Mouse (Mus musculus) small intestine, adult 2 months (tissue): ENCODE measurements around the gene Urad. TPM values are rescaled to one million over a fixed set of nuclear protein-coding genes. Genes with fewer than 3 reads are reported as not detected.

ENCODE experiments used
- H3K27ac ChIP-seq: fragments of 200-500 bp; 2 replicates; pipeline ENCODE4 v1.5.1; 2012; ENCODE audit warnings: low read depth, low read length, control low read depth, inconsistent platforms; ENCODE audit not compliant: insufficient read depth
- H3K27me3 ChIP-seq: fragments of 200-500 bp; 2 replicates; pipeline ENCODE4 v1.6.1; 2012; ENCODE audit warnings: mild to moderate bottlenecking, moderate library complexity, low read length, inconsistent platforms; ENCODE audit not compliant: control insufficient read depth, insufficient read depth
- H3K36me3 ChIP-seq: fragments of 200-500 bp; 2 replicates; pipeline ENCODE4 v1.6.1; 2012; ENCODE audit warnings: mild to moderate bottlenecking, low read length, control low read depth, inconsistent platforms; ENCODE audit not compliant: control insufficient read depth, insufficient read depth
- H3K4me1 ChIP-seq: fragments of 200-500 bp; 2 replicates; pipeline ENCODE4 v1.6.1; 2012; ENCODE audit warnings: low read length, inconsistent platforms, mixed read lengths; ENCODE audit not compliant: control insufficient read depth, insufficient read depth, insufficient read length
- H3K4me3 ChIP-seq: fragments of 200-500 bp; 2 replicates; pipeline ENCODE4 v1.5.1; 2012; ENCODE audit warnings: low read depth, mild to moderate bottlenecking, control low read depth, inconsistent platforms, low read length, moderate library complexity
- CTCF ChIP-seq: fragments of 200-500 bp; IDR thresholded peaks from 2 replicates; pipeline ENCODE4 v1.5.1; 2012; ENCODE audit warnings: low read depth, mild to moderate bottlenecking, control low read depth, inconsistent platforms, low read length, moderate library complexity, mixed read lengths; ENCODE audit not compliant: insufficient replicate concordance, insufficient read length; ENCODE audit errors: extremely low read depth
- POLR2A ChIP-seq: fragments of 200-500 bp; IDR thresholded peaks from 2 replicates; pipeline ENCODE4 v1.6.1; 2012; ENCODE audit warnings: low read depth, mild to moderate bottlenecking, control low read depth, inconsistent platforms, low read length, moderate library complexity
- WGBS: fragments of 180-500 bp; shearing (Covaris S2); methylation state at CpG from one replicate; pipeline ENCODE4 v1.1.7; 2018; 5-methylcytosine and 5-hydroxymethylcytosine counted together
- polyA plus RNA-seq: library from polyadenylated mRNA; depleted of rRNA; stranded (reverse); fragments of >200 nt; gene quantifications from 2 replicates; pipeline ENCODE4 v1.2.3, GENCODE M21; 2012

The Urad gene
- polyA plus RNA-seq, 1 experiment: 4.7 TPM

GRCm38 (mm10) chr5:147299255-147300000 lies 22.8 kb downstream of the Urad start:
- Histone ChIP-seq H3K4me3 (peak overlapping the region; percentile 51), H3K4me1 (peaks cover 4% of the 10 kb centered on the region), H3K36me3 (peaks cover 29% of the 10 kb centered on the region), H3K27me3 (no peaks in the 10 kb centered on the region), H3K27ac (peak overlapping the region; percentile 91)
- TF ChIP-seq POLR2A (no peak; the same call in 1 of the 2 replicates), CTCF (peak; percentile 77)
- 2% methylated on average over 41 of the region's 41 CpGs for WGBS

GRCm38 (mm10) chr5:147297249-147297648 lies 25.0 kb downstream of the Urad start:
- TF ChIP-seq CTCF (no peak), POLR2A (no peak)
- H3K4me3 ChIP-seq: no peak overlapping the region
- H3K27ac ChIP-seq: no peak overlapping the region
- peaks cover 20% of the 10 kb centered on the region for H3K36me3 ChIP-seq
- WGBS: 45% methylated on average over 5 of the region's 5 CpGs
- no peaks in the 10 kb centered on the region for H3K27me3 ChIP-seq
- peaks cover 12% of the 10 kb centered on the region for H3K4me1 ChIP-seq

- TF ChIP-seq POLR2A (no peak), CTCF (peak; percentile 73)
- peak overlapping the region; percentile 82 for H3K27ac ChIP-seq
Measured at GRCm38 (mm10) chr5:147294121-147294520, 28.1 kb downstream of the Urad start.

GRCm38 (mm10) chr5:147293127-147293910 lies 28.9 kb downstream of the Urad start:
- no peaks in the 10 kb centered on the region for H3K27me3 ChIP-seq
- H3K4me1 ChIP-seq: peaks cover 12% of the 10 kb centered on the region
- peak; percentile 90 for TF ChIP-seq CTCF
- TF ChIP-seq POLR2A: no peak
- peak overlapping the region; percentile 27 for H3K4me3 ChIP-seq
- 11% methylated on average over 18 of the region's 18 CpGs for WGBS
- H3K36me3 ChIP-seq: peaks cover 2% of the 10 kb centered on the region; the same call in 1 of the 2 replicates
- peak overlapping the region; percentile 67 for H3K27ac ChIP-seq

More at GRCm38 (mm10) chr5:147294121-147294520, 28.1 kb downstream of the Urad start:
- Histone ChIP-seq H3K27me3 (no peaks in the 10 kb centered on the region), H3K4me1 (peaks cover 16% of the 10 kb centered on the region), H3K36me3 (peaks cover 2% of the 10 kb centered on the region; the same call in 1 of the 2 replicates), H3K4me3 (peak overlapping the region; percentile 53)
- 4% methylated on average over 20 of the region's 20 CpGs for WGBS

GRCm38 (mm10) chr5:147292506-147293120 lies 29.6 kb downstream of the Urad start:
- no peaks in the 10 kb centered on the region for H3K27me3 ChIP-seq
- no peak for TF ChIP-seq CTCF
- TF ChIP-seq POLR2A: no peak
- peak overlapping the region; percentile 27 for H3K4me3 ChIP-seq
- H3K27ac ChIP-seq: peak overlapping the region; percentile 67
- no peaks in the 10 kb centered on the region for H3K36me3 ChIP-seq
- 11% methylated on average over 13 of the region's 13 CpGs for WGBS
- H3K4me1 ChIP-seq: peaks cover 12% of the 10 kb centered on the region

- TF ChIP-seq POLR2A (no peak), CTCF (0 out of 2 replicates have a peak, but pooled peaks have one; percentile 8)
- Histone ChIP-seq H3K4me1 (peaks cover 12% of the 10 kb centered on the region), H3K36me3 (no peaks in the 10 kb centered on the region), H3K27ac (peak overlapping the region; percentile 65), H3K4me3 (peak overlapping the region; percentile 26), H3K27me3 (no peaks in the 10 kb centered on the region; the same call in 1 of the 2 replicates)
- WGBS: 19% methylated on average over 16 of the region's 16 CpGs
Measured at GRCm38 (mm10) chr5:147291764-147292505, 30.3 kb downstream of the Urad start.
